Comparison of ENCODE assay signal across 9 mouse cellular contexts in genomic region chr3:36060096-36060850, GRCm38 (mm10). TPM values are rescaled to one million over a fixed set of nuclear protein-coding genes. Genes with fewer than 3 reads are reported as not detected.
DNase-seq lines count a peak whose midpoint lies in the region; ATAC-seq lines count a peak whose summit lies in the region.
"Had no signal": no experiment of that assay in that cellular context is flagged by ENCODE, and none has a peak within 500 bp of the region (broad histone marks: within the 10 kb centered on the region; RNA-seq: fewer than 3 reads in every experiment).

No protein-coding gene starts in this region.

- no peak for ATAC-seq in hindbrain, embryonic 12.5 days (ENCODE audit: low FRiP score)
- no peak for ATAC-seq in midbrain, embryonic 14.5 days (ENCODE audit: low FRiP score, low TSS enrichment)

- no peaks in the 10 kb centered on the region for H3K36me3 ChIP-seq in hindbrain, embryonic 10.5 days
- no peaks in the 10 kb centered on the region for H3K36me3 ChIP-seq in hindbrain, embryonic 12.5 days
- H3K36me3 ChIP-seq in midbrain, embryonic 14.5 days (ENCODE audit: control insufficient read depth, insufficient read depth, low read length) = no peaks in the 10 kb centered on the region
- H3K36me3 ChIP-seq: midbrain, embryonic 12.5 days had no signal

- peaks cover 2% of the 10 kb centered on the region; the same call in 1 of the 2 replicates for H3K4me1 ChIP-seq in hindbrain, embryonic 10.5 days (replicated peaks)
- peaks cover 3% of the 10 kb centered on the region; the same call in 1 of the 2 replicates for H3K4me1 ChIP-seq in hindbrain, embryonic 12.5 days
- peaks cover 2% of the 10 kb centered on the region; the same call in 1 of the 2 replicates for H3K4me1 ChIP-seq in midbrain, embryonic 14.5 days (ENCODE audit: control insufficient read depth, insufficient read depth, low read length)
- H3K4me1 ChIP-seq: midbrain, embryonic 12.5 days had no signal

- DNase-seq in hindbrain, embryonic 10.5 days (ENCODE audit: low spot score) = peak; percentile 47
- peak; percentile 80 for DNase-seq in adrenal gland, postnatal 10 days
- peak; percentile 43 for DNase-seq in embryo, embryonic 9.5 days (ENCODE audit: extremely low spot score)
- DNase-seq in heart, postnatal 4 days = peak; percentile 74
- peak; percentile 72 to 76 for DNase-seq in left cerebral cortex, adult 18-20 months (ENCODE audit: low spot score in 2 of 2)
- peak; percentile 87 for DNase-seq in midbrain, embryonic 14.5 days
- DNase-seq in spleen, postnatal 4 days (ENCODE audit: low spot score in 2 of 2) = peak; percentile 35 to 74

- H3K4me2 ChIP-seq in hindbrain, embryonic 12.5 days (replicated peaks) = no peak overlapping the region
- H3K4me2 ChIP-seq in midbrain, embryonic 14.5 days (ENCODE audit: low read length) = no peak overlapping the region
- H3K4me2 ChIP-seq: midbrain, embryonic 12.5 days had no signal

- no peak overlapping the region for H3K4me3 ChIP-seq in hindbrain, embryonic 10.5 days
- H3K4me3 ChIP-seq in hindbrain, embryonic 12.5 days = no peak overlapping the region
- no peak overlapping the region for H3K4me3 ChIP-seq in midbrain, embryonic 14.5 days (replicated peaks; ENCODE audit: low read depth, low read length)
- H3K4me3 ChIP-seq: midbrain, embryonic 12.5 days had no signal

- H3K9me3 ChIP-seq in hindbrain, embryonic 10.5 days = no peaks in the 10 kb centered on the region
- no peaks in the 10 kb centered on the region for H3K9me3 ChIP-seq in hindbrain, embryonic 12.5 days (replicated peaks)
- H3K9me3 ChIP-seq in midbrain, embryonic 14.5 days (ENCODE audit: control insufficient read depth, low read length) = no peaks in the 10 kb centered on the region
- H3K9me3 ChIP-seq: midbrain, embryonic 12.5 days had no signal

- H3K9ac ChIP-seq in hindbrain, embryonic 12.5 days = no peak overlapping the region
- H3K9ac ChIP-seq in midbrain, embryonic 14.5 days (replicated peaks; ENCODE audit: low read length) = no peak overlapping the region
- H3K9ac ChIP-seq: midbrain, embryonic 12.5 days had no signal

- H3K27ac ChIP-seq in hindbrain, embryonic 10.5 days = no peak overlapping the region
- no peak overlapping the region for H3K27ac ChIP-seq in hindbrain, embryonic 12.5 days
- H3K27ac ChIP-seq in midbrain, embryonic 14.5 days (replicated peaks; ENCODE audit: low read depth, low read length) = no peak overlapping the region
- H3K27ac ChIP-seq: midbrain, embryonic 12.5 days had no signal

- peaks cover 3% of the 10 kb centered on the region; the same call in 1 of the 2 replicates for H3K27me3 ChIP-seq in hindbrain, embryonic 10.5 days (ENCODE audit: insufficient read depth, poor library complexity, severe bottlenecking)
- H3K27me3 ChIP-seq in hindbrain, embryonic 12.5 days = peaks cover 3% of the 10 kb centered on the region; the same call in 1 of the 2 replicates
- H3K27me3 ChIP-seq in midbrain, embryonic 14.5 days (ENCODE audit: control insufficient read depth, insufficient read depth, low read length) = no peaks in the 10 kb centered on the region; the same call in 1 of the 2 replicates

- WGBS in hindbrain, embryonic 10.5 days = 38% methylated on average over 8 of the region's 8 CpGs
- WGBS in hindbrain, embryonic 12.5 days = 32% methylated on average over 8 of the region's 8 CpGs
- WGBS in midbrain, embryonic 14.5 days = 35% methylated on average over 8 of the region's 8 CpGs

RNA-seq across cellular contexts. Expression of gene Acad9, which starts 5.5 kb away (rescaled TPM):
- 84.5 and 93.6 TPM in 2 replicates for polyA plus RNA-seq in hindbrain, embryonic 10.5 days (2016; fragmentation: Nextera tagmentation; extraction: Ambion mirVana)
- 88.7 and 91.0 TPM in 2 replicates for polyA plus RNA-seq in hindbrain, embryonic 12.5 days (2016; fragmentation: Nextera tagmentation; extraction: Ambion mirVana)
- 10 to 100 TPM; 56.7 to 64.7 TPM for total RNA-seq in adrenal gland, postnatal 10 days (2021)
- total RNA-seq in heart, postnatal 4 days (2021) = 10 to 100 TPM; 49.5 to 62.1 TPM
- 10 to 100 TPM; 40.2 to 41.3 TPM for total RNA-seq in left cerebral cortex, adult 18-20 months (2021)
- polyA plus RNA-seq in midbrain, embryonic 14.5 days (2014; fragmentation: Nextera tagmentation; extraction: Ambion mirVana) = 76.1 and 96.8 TPM in 2 replicates

RNA-seq across cellular contexts. Expression of gene Ccdc144b, which starts 6.9 kb away (rescaled TPM):
- polyA plus RNA-seq in hindbrain, embryonic 10.5 days (2016; fragmentation: Nextera tagmentation; extraction: Ambion mirVana) = not detected in 2 replicates
- polyA plus RNA-seq in hindbrain, embryonic 12.5 days (2016; fragmentation: Nextera tagmentation; extraction: Ambion mirVana) = not detected in 2 replicates
- under 1 TPM; 0.06 to 0.12 TPM for total RNA-seq in adrenal gland, postnatal 10 days (2021)
- total RNA-seq in heart, postnatal 4 days (2021) = not detected
- total RNA-seq in left cerebral cortex, adult 18-20 months (2021) = not detected
- not detected in 2 replicates for polyA plus RNA-seq in midbrain, embryonic 14.5 days (2014; fragmentation: Nextera tagmentation; extraction: Ambion mirVana)
- polyA plus RNA-seq: midbrain, embryonic 12.5 days had no signal

RNA-seq across cellular contexts. Expression of gene Mccc1, which starts 59.8 kb away (rescaled TPM):
- polyA plus RNA-seq in hindbrain, embryonic 10.5 days (2016; fragmentation: Nextera tagmentation; extraction: Ambion mirVana) = 29.9 and 35.4 TPM in 2 replicates
- polyA plus RNA-seq in hindbrain, embryonic 12.5 days (2016; fragmentation: Nextera tagmentation; extraction: Ambion mirVana) = 33.2 and 38.2 TPM in 2 replicates
- 10 to 100 TPM; 93.1 to 94.1 TPM for total RNA-seq in adrenal gland, postnatal 10 days (2021)
- 10 to 100 TPM; 41.1 to 45.5 TPM for total RNA-seq in heart, postnatal 4 days (2021)
- 10 to 100 TPM; 30.8 to 33.3 TPM for total RNA-seq in left cerebral cortex, adult 18-20 months (2021)
- polyA plus RNA-seq in midbrain, embryonic 14.5 days (2014; fragmentation: Nextera tagmentation; extraction: Ambion mirVana) = 20.1 and 25.7 TPM in 2 replicates
